Mouse (Mus musculus) erythroblast, embryonic 14.5 days (primary cell): ENCODE results near the gene Vmn1r15.

Experiments used
- GATA1 ChIP-seq: IDR thresholded peaks from 2 replicates; pipeline ENCODE4 v1.6.1; 2012; ENCODE audit warnings: low read length, inconsistent platforms, mixed read lengths
- TAL1 ChIP-seq: IDR thresholded peaks from 3 replicates; pipeline ENCODE4 v1.6.1; 2012; ENCODE audit warnings: low read length, inconsistent platforms, mixed read lengths

DNA sequence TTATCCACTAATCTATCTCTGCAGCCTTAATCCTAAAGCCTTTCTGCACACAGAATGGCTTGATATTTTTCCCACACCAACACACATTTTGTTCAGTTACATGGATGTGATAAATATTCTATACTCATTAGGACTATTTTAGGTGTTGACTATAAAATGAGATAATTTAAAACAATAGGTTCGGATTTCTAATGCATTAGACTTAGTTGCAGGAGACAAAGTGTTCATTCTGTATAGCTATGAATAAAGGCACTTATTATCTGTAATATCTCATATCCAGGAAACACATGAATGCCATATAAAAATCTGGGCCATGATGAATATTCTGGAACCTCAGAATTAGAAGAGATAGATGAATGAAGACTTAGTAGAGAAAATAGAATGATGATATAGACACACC lies at the start of gene Vmn1r15:
- TF ChIP-seq GATA1 (no peak), TAL1 (no peak)
